Mouse (Mus musculus) heart, embryonic 16.5 days (tissue): ENCODE measurements at regions not wholly inside any gene's neighbourhood (a gene's known extent, or its start where the extent isn't known, plus 50 kb on each side); places are given as distances from the start of the nearest gene placed in this dataset.

ENCODE experiments used
- ATAC-seq: fragments of 200-750 bp; cut with Nextera tagmentation; replicated peaks from 2 replicates; pipeline ENCODE4 v1.8.0; 2017; ENCODE audit warnings: moderate number of reproducible peaks; ENCODE audit not compliant: insufficient read depth, low FRiP score; ENCODE audit errors: extremely low read depth
- H3K27ac ChIP-seq: fragments of 300-500 bp; sonication (generic); 2 replicates; pipeline ENCODE4 v1.5.1; 2014; ENCODE audit warnings: mild to moderate bottlenecking, low read length, control low read depth, moderate library complexity
- H3K27me3 ChIP-seq: fragments of 300-500 bp; sonication (generic); 2 replicates; pipeline ENCODE4 v1.6.1; 2014; ENCODE audit warnings: low read length, mixed read lengths; ENCODE audit not compliant: control insufficient read depth, insufficient read depth
- H3K36me3 ChIP-seq: fragments of 300-500 bp; sonication (generic); 2 replicates; pipeline ENCODE4 v1.6.1; 2014; ENCODE audit not compliant: control insufficient read depth, insufficient read depth
- H3K4me1 ChIP-seq: fragments of 300-500 bp; sonication (generic); 2 replicates; pipeline ENCODE4 v1.6.1; 2014; ENCODE audit warnings: low read length, mixed read lengths; ENCODE audit not compliant: control insufficient read depth, insufficient read depth
- H3K4me2 ChIP-seq: fragments of 300-500 bp; sonication (generic); 2 replicates; pipeline ENCODE4 v1.6.1; 2014; ENCODE audit warnings: low read depth, mild to moderate bottlenecking, control low read depth, low read length
- H3K4me3 ChIP-seq: fragments of 300-500 bp; sonication (generic); 2 replicates; pipeline ENCODE4 v1.5.1; 2014; ENCODE audit warnings: mild to moderate bottlenecking, control low read depth, low read length
- H3K9ac ChIP-seq: fragments of 300-500 bp; sonication (generic); 2 replicates; pipeline ENCODE4 v1.6.1; 2014; ENCODE audit warnings: low read length, control low read depth
- H3K9me3 ChIP-seq: fragments of 300-500 bp; sonication (generic); replicated peaks from 2 replicates; pipeline ENCODE4 v1.6.1; 2016; ENCODE audit warnings: low read length; ENCODE audit not compliant: control insufficient read depth
- WGBS: fragments of 180-500 bp; shearing (Covaris S2); extraction: QIAGEN DNeasy Blood & Tissue Kit; methylation state at CpG from one replicate; pipeline ENCODE4 v1.1.7; 2014; 5-methylcytosine and 5-hydroxymethylcytosine counted together

GRCm38 (mm10) chr4:84177827-84178226, 497.2 kb downstream of the Bnc2 start:
- H3K4me3 ChIP-seq, result no peak overlapping the region
- H3K9me3 ChIP-seq, result 0 out of 2 replicates have a peak, but pooled peaks cover 2% of the 10 kb centered on the region
- no peaks in the 10 kb centered on the region for H3K36me3 ChIP-seq
- H3K9ac ChIP-seq, result no peak overlapping the region
- no peaks in the 10 kb centered on the region for H3K4me1 ChIP-seq
- ATAC-seq, result no peak
- H3K27ac ChIP-seq, result no peak overlapping the region
- H3K4me2 ChIP-seq, result no peak overlapping the region
- no peaks in the 10 kb centered on the region for H3K27me3 ChIP-seq
- WGBS, result 68% methylated on average over 3 of the region's 3 CpGs

GRCm38 (mm10) chr4:84184436-84184835, 490.6 kb downstream of the Bnc2 start:
- no peak for ATAC-seq
- H3K9me3 ChIP-seq, result 0 out of 2 replicates have a peak, but pooled peaks cover 2% of the 10 kb centered on the region
- 89% methylated on average over 4 of the region's 4 CpGs for WGBS
- no peak overlapping the region for H3K4me2 ChIP-seq
- no peaks in the 10 kb centered on the region for H3K4me1 ChIP-seq
- no peak overlapping the region for H3K4me3 ChIP-seq
- H3K27me3 ChIP-seq, result no peaks in the 10 kb centered on the region
- no peaks in the 10 kb centered on the region for H3K36me3 ChIP-seq
- H3K27ac ChIP-seq, result no peak overlapping the region
- no peak overlapping the region for H3K9ac ChIP-seq

GRCm38 (mm10) chr4:84184844-84185243, 490.2 kb downstream of the Bnc2 start:
- Histone ChIP-seq H3K27ac (no peak overlapping the region), H3K27me3 (no peaks in the 10 kb centered on the region), H3K36me3 (no peaks in the 10 kb centered on the region), H3K4me3 (no peak overlapping the region), H3K4me2 (no peak overlapping the region), H3K9ac (no peak overlapping the region), H3K4me1 (no peaks in the 10 kb centered on the region), H3K9me3 (0 out of 2 replicates have a peak, but pooled peaks cover 2% of the 10 kb centered on the region)
- ATAC-seq, result no peak
- WGBS, result 86% methylated on average over 6 of the region's 6 CpGs

- H3K27ac ChIP-seq, result no peak overlapping the region
- H3K4me2 ChIP-seq, result no peak overlapping the region
- 64% methylated on average over 12 of the region's 12 CpGs for WGBS
- H3K4me1 ChIP-seq, result no peaks in the 10 kb centered on the region
- H3K9me3 ChIP-seq, result no peaks in the 10 kb centered on the region
- no peaks in the 10 kb centered on the region for H3K36me3 ChIP-seq
- H3K9ac ChIP-seq, result no peak overlapping the region
- H3K27me3 ChIP-seq, result no peaks in the 10 kb centered on the region
- no peak overlapping the region for H3K4me3 ChIP-seq
- ATAC-seq, result no peak
Observed at GRCm38 (mm10) chr4:84189315-84189714, 485.8 kb downstream of the Bnc2 start.

- H3K4me2 ChIP-seq, result no peak overlapping the region
- no peak overlapping the region for H3K9ac ChIP-seq
- no peak overlapping the region for H3K4me3 ChIP-seq
- H3K27ac ChIP-seq, result no peak overlapping the region
- ATAC-seq, result no peak
- no peaks in the 10 kb centered on the region for H3K36me3 ChIP-seq
- H3K4me1 ChIP-seq, result no peaks in the 10 kb centered on the region
- H3K27me3 ChIP-seq, result no peaks in the 10 kb centered on the region
- no peaks in the 10 kb centered on the region for H3K9me3 ChIP-seq
- WGBS, result 70% methylated on average over 2 of the region's 2 CpGs
Observed at GRCm38 (mm10) chr4:84191303-84191702, 483.8 kb downstream of the Bnc2 start.

- Histone ChIP-seq H3K9ac (no peak overlapping the region), H3K27me3 (no peaks in the 10 kb centered on the region), H3K4me2 (no peak overlapping the region), H3K36me3 (no peaks in the 10 kb centered on the region), H3K27ac (no peak overlapping the region), H3K9me3 (no peaks in the 10 kb centered on the region), H3K4me1 (no peaks in the 10 kb centered on the region), H3K4me3 (no peak overlapping the region)
- WGBS, result 70% methylated on average over 2 of the region's 2 CpGs
- no peak for ATAC-seq
Observed at GRCm38 (mm10) chr4:84192301-84192700, 482.8 kb downstream of the Bnc2 start.

GRCm38 (mm10) chr4:84196732-84197131, 478.3 kb downstream of the Bnc2 start:
- no peak overlapping the region for H3K9ac ChIP-seq

GRCm38 (mm10) chr4:84198176-84198575, 476.9 kb downstream of the Bnc2 start:
- H3K9ac ChIP-seq, result no peak overlapping the region
- H3K4me1 ChIP-seq, result no peaks in the 10 kb centered on the region
- no peaks in the 10 kb centered on the region for H3K9me3 ChIP-seq
- H3K27me3 ChIP-seq, result no peaks in the 10 kb centered on the region
- no peak overlapping the region for H3K4me2 ChIP-seq
- no peaks in the 10 kb centered on the region for H3K36me3 ChIP-seq
- no peak overlapping the region for H3K27ac ChIP-seq
- H3K4me3 ChIP-seq, result no peak overlapping the region
- WGBS, result 92% methylated on average over 4 of the region's 4 CpGs
- no peak for ATAC-seq

More at GRCm38 (mm10) chr4:84196732-84197131, 478.3 kb downstream of the Bnc2 start:
- H3K36me3 ChIP-seq, result no peaks in the 10 kb centered on the region
- H3K27ac ChIP-seq, result no peak overlapping the region
- no peak overlapping the region for H3K4me3 ChIP-seq
- no peaks in the 10 kb centered on the region for H3K9me3 ChIP-seq
- WGBS, result 88% methylated on average over 2 of the region's 2 CpGs
- no peak for ATAC-seq
- no peak overlapping the region for H3K4me2 ChIP-seq
- no peaks in the 10 kb centered on the region for H3K4me1 ChIP-seq
- no peaks in the 10 kb centered on the region for H3K27me3 ChIP-seq

- 46% methylated on average over 9 of the region's 9 CpGs for WGBS
- peaks cover 6% of the 10 kb centered on the region; the same call in 1 of the 2 replicates for H3K4me1 ChIP-seq
Observed at GRCm38 (mm10) chr4:84199181-84199656, 475.9 kb downstream of the Bnc2 start.

More at GRCm38 (mm10) chr4:84199181-84199656, 475.9 kb downstream of the Bnc2 start:
- Histone ChIP-seq H3K4me3 (no peak overlapping the region), H3K9ac (no peak overlapping the region), H3K9me3 (no peaks in the 10 kb centered on the region), H3K27ac (no peak overlapping the region), H3K36me3 (no peaks in the 10 kb centered on the region), H3K27me3 (no peaks in the 10 kb centered on the region), H3K4me2 (no peak overlapping the region)
- peak; percentile 37; the same call in 1 of the 2 replicates for ATAC-seq
